Mouse (Mus musculus) CD8-positive naive resting alpha-beta T cell, adult 2 months (primary cell): ENCODE measurements around the gene Srek1.

ENCODE experiments used
- DNase-seq, 2 experiments: peaks; one replicate each; pipeline ENCODE4 v3.0.0; 2022; ENCODE audit warnings: low read depth in 2 of 2, low spot score in 2 of 2

Gene Srek1

GRCm38 (mm10) chr13:103735330-103736007 is 38.9 kb downstream of the Srek1 start:
- no peak for DNase-seq

GRCm38 (mm10) chr13:103726872-103727271 is 47.5 kb downstream of the Srek1 start:
- DNase-seq: no peak

- DNase-seq: no peak
Observed at GRCm38 (mm10) chr13:103711406-103712025, 62.9 kb downstream of the Srek1 start.

GRCm38 (mm10) chr13:103710359-103710781 is 64.0 kb downstream of the Srek1 start:
- DNase-seq: peak; percentile 13 to 31

- no peak for DNase-seq
Observed at GRCm38 (mm10) chr13:103705436-103705978, 68.9 kb downstream of the Srek1 start.

- DNase-seq: no peak
Observed at GRCm38 (mm10) chr13:103703833-103704232, 70.6 kb downstream of the Srek1 start.

- peak; percentile 8 to 23 for DNase-seq
Observed at GRCm38 (mm10) chr13:103703386-103703785, 71.0 kb downstream of the Srek1 start.

- no peak for DNase-seq
Observed at GRCm38 (mm10) chr13:103702266-103702665, 72.1 kb downstream of the Srek1 start.

GRCm38 (mm10) chr13:103700752-103701151 is 73.7 kb downstream of the Srek1 start:
- no peak for DNase-seq

GRCm38 (mm10) chr13:103697993-103698392 is 76.4 kb downstream of the Srek1 start:
- DNase-seq: no peak

GRCm38 (mm10) chr13:103696164-103696563 is 78.2 kb downstream of the Srek1 start:
- peak in 1 of 2 experiments; percentile 12 for DNase-seq

- no peak for DNase-seq
Observed at GRCm38 (mm10) chr13:103695456-103695855, 79.0 kb downstream of the Srek1 start.
